Mouse (Mus musculus): ENCODE measurements at regions not wholly inside any gene's neighbourhood (a gene's known extent, or its start where the extent isn't known, plus 50 kb on each side); places are given as distances from the start of the nearest gene placed in this dataset.
A peak's percentile ranks its signal among the peaks of the same experiment; 100 is the strongest.

DNA sequence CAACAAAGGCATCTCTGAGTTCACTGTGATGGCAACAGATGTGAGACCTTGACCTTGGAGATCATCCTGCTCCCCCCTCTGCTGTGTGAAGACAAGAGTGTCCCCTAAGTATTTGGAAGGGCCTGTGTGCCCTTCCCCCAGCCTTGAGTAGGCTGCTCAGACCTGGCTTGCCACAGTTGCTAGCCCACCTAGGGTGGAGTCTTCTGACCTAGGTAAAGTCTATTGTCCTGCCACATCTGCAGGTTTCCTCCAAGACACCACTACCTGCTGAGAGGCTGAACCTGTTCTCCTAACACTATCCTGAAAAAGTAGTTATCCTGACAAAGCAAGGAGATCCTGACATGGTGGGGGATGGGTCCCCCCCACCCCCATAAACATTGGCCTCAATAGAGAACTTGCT is 840.7 kb downstream of the Gm6685 start:
- no peak for DNase-seq (ENCODE audit: low read depth, low spot score)

DNA sequence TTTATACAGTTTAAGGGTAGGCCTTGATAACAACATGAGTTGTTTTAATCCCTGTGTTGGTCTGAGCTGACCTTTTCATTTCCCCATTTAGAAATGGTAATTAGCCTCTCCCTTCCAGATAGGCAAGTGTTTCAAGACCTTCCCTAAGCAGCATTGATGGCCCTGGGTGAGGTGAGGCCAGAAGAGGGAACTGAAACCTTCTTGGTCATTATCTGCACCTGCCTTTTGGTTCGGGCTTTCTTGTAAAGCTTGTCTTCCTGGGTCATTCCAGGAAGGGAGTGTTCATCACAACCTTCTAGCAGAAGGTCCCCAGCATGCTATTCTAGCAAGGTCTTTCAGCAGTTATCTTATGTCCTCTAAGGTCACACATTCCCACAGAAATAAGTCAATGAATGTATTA is 855.1 kb upstream of the Vrk2 start:
- DNase-seq (ENCODE audit: low read depth, low spot score), result peak; percentile 2

DNA sequence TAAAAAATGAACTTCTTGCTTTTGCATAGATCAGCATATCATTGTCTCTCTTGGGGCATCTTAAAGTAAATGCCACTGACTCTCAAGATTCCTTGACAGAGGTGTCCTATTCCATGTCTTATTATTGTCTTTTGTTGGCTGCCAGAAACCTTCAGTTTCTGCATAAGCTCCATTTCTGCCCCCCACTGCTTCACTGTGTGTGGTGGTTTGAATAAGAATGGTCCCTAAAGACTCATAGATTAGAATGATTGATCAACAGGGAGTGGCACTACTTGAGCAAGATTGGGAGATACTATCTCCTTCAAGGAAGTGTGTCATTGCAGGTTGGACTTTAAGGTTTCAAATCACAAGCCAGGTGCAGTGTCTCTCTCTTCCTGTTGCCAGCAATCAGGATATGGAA is 818.7 kb upstream of the Vrk2 start:
- no peak for DNase-seq (ENCODE audit: low read depth, low spot score)
